Mouse (Mus musculus) brain, adult 2 months (tissue): ENCODE measurements around the gene Zmym5.
A peak's percentile ranks its signal among the peaks of the same experiment; 100 is the strongest.
"Not testable (repeated sequence)": the region's sequence is repeated elsewhere in the genome, so short reads cannot be mapped to it uniquely, and the experiment has no call there.

Source experiments
- DNase-seq: peaks from one replicate; pipeline ENCODE4 v3.0.0; 2011; ENCODE audit warnings: low read depth, low spot score

Gene Zmym5

DNA sequence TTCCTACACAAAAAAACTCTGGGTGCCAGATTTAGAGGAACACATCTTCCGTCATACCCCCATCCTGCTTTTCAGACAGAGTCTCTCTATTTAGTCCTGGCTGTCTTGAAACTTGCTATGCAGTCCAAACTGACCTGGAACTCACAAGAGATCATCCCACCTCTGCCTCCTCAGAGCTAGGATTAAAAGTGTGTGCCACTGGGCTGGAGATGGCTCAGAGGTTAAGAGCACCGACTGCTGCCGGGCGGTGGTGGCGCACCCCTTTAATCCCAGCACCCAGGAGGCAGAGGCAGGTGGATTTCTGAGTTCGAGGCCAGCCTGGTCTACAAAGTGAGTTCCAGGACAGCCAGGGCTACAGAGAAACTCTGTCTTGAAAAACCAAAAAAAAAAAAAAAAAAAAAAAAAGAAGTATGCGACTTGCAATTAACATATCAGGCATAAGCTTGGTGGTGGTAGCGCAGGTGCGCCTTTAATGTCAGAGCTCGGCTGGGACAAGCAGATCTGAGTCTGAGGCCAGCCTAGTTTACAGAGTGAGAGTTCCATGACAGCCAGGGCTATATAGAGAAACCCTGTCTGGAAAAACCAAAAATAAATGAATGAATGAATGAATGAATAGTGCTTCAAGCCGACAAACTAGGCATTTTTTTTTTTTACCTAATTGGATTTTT is 34.8 kb downstream of the Zmym5 start:
- peak; percentile 15 for DNase-seq

DNA sequence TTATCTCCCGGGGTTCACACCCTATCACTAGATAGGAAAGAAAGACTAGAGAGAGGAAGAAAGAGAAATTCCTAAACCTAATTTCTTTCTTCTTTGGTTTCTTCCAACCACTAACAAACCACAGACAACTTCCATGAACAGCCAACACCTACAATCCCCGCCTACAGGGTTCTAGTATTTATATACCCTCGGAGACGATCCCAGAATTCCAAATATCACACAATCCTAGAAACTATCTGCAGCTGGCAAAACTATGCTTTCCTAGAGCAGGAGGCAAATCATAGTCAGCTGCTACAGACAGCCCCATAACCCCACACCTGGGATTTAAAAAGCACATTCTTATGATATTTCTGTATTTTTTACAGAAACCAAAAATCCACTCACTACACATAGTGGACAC is 36.1 kb downstream of the Zmym5 start:
- peak; percentile 50 for DNase-seq

- not testable (repeated sequence) for DNase-seq
These were observed 45.1 kb downstream of the Zmym5 start for GRCm38 (mm10) chr14:56766438-56766837.

DNA sequence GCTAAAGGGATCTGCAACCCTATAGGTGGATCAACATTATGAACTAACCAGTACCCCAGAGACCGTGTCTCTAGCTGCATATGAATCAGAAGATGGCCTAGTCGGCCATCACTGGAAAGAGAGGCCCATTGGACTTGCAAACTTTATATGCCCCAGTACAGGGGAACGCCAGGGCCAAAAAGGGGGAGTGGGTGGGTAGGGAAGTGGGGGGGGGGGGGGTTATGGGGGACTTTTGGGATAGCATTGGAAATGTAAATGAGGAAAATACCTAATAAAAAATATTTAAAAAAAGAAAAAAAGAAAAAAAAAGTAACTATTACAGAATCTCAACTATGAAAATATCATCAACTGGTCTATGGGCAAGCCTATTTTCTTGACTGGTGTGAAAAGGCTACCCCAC is 46.4 kb downstream of the Zmym5 start:
- not testable (repeated sequence) for DNase-seq

DNA sequence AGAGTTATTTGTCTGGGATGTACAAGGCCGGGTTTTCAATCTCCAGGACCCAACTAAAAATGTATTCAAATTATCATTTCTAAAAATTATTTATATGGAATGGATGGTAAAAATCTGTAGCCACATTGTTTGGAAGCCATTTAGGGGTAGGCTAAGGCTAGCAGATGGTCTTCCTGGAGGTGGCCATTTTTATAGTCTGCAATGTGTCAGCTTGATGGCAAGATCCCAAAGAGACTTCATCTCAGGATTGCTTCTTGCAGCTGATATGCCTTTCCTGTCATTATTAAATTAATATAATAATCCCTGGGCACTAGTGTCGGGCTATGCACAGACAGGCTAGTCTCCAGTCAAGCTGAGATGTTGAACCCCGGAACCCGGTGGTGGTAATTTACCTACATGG is 60.2 kb downstream of the Zmym5 start:
- peak; percentile 83 for DNase-seq
